Mouse (Mus musculus) small intestine, adult 2 months (tissue): ENCODE results near the gene Grin2b.

ENCODE experiments used
- CTCF ChIP-seq: fragments of 200-500 bp; IDR thresholded peaks from 2 replicates; pipeline ENCODE4 v1.5.1; 2012; ENCODE audit warnings: low read depth, mild to moderate bottlenecking, control low read depth, inconsistent platforms, low read length, moderate library complexity, mixed read lengths; ENCODE audit not compliant: insufficient replicate concordance, insufficient read length; ENCODE audit errors: extremely low read depth
- POLR2A ChIP-seq: fragments of 200-500 bp; IDR thresholded peaks from 2 replicates; pipeline ENCODE4 v1.6.1; 2012; ENCODE audit warnings: low read depth, mild to moderate bottlenecking, control low read depth, inconsistent platforms, low read length, moderate library complexity

DNA sequence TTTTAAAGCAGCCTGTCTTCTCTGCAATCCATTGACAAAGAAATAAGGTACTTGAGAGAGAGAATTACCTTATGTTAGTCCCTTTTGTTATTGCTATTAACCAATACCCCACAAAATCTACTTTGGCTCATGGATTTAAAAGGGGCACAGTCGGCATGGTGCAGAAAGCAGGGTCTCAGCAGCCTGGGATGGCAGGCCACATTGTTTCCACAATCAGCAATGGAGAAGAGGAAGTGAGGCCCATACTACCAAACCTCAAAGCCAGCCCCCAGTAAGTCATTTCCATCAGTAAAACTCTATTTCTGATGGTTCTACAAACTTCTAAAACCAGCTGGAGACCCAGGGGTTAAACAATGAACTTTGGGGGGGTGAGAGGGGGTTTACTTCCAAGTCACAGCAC is 417.2 kb downstream of the Grin2b start:
- no peak for TF ChIP-seq POLR2A
- TF ChIP-seq CTCF, result no peak
